Mouse (Mus musculus): ENCODE measurements around the gene Rftn1.

Gene Rftn1

GRCm38 (mm10) chr17:49972164-49972563 is 218.3 kb downstream of the Rftn1 start:
- DNase-seq = no peak

GRCm38 (mm10) chr17:49971057-49971456 is 219.4 kb downstream of the Rftn1 start:
- no peak for DNase-seq

- peak; percentile 84 for DNase-seq
These were observed 221.8 kb downstream of the Rftn1 start for GRCm38 (mm10) chr17:49968467-49969207.

GRCm38 (mm10) chr17:49965846-49966762 is 224.4 kb downstream of the Rftn1 start:
- no peak for DNase-seq

GRCm38 (mm10) chr17:49965035-49965434 is 225.4 kb downstream of the Rftn1 start:
- no peak for DNase-seq

GRCm38 (mm10) chr17:49964471-49964870 is 226.0 kb downstream of the Rftn1 start:
- no peak for DNase-seq

- no peak for DNase-seq
These were observed 231.5 kb downstream of the Rftn1 start for GRCm38 (mm10) chr17:49959021-49959420.

- no peak for DNase-seq
These were observed 238.4 kb downstream of the Rftn1 start for GRCm38 (mm10) chr17:49951856-49952607.

GRCm38 (mm10) chr17:49951491-49951855 is 239.0 kb downstream of the Rftn1 start:
- peak; percentile 83 for DNase-seq

- no peak for DNase-seq
These were observed 247.8 kb downstream of the Rftn1 start for GRCm38 (mm10) chr17:49942674-49943073.
